Mouse (Mus musculus): ENCODE results near the gene Cttnbp2nl. TPM values are rescaled to one million over a fixed set of nuclear protein-coding genes. Genes with fewer than 3 reads are reported as not detected.

Cttnbp2nl gene
- polyA plus RNA-seq, 1 experiment from 2014 or later = 46.2 TPM

Other genes starting within 250 kb of the Cttnbp2nl start
- 73.8 and 77.2 TPM in 2 replicates for gene Mov10, start 234.6 kb downstream of the Cttnbp2nl start, polyA plus RNA-seq (2016; fragmentation: Nextera tagmentation; extraction: Ambion mirVana)
- gene St7l, start 189.1 kb downstream of the Cttnbp2nl start, polyA plus RNA-seq (2016; fragmentation: Nextera tagmentation; extraction: Ambion mirVana) = 37.2 and 37.7 TPM in 2 replicates
- gene Capza1, start 188.6 kb downstream of the Cttnbp2nl start, polyA plus RNA-seq (2016; fragmentation: Nextera tagmentation; extraction: Ambion mirVana) = 183 and 196 TPM in 2 replicates
- 0.69 and 0.70 TPM in 2 replicates for gene Wnt2b, start 91.2 kb downstream of the Cttnbp2nl start, polyA plus RNA-seq (2016; fragmentation: Nextera tagmentation; extraction: Ambion mirVana)
- gene 4930564D02Rik, start 13.7 kb upstream of the Cttnbp2nl start, polyA plus RNA-seq (2016; fragmentation: Nextera tagmentation; extraction: Ambion mirVana) = not detected in 2 replicates

Data from limb, embryonic 12.5 days (tissue).